Mouse (Mus musculus): Measurements from ENCODE around the gene Cadm2.

DNA sequence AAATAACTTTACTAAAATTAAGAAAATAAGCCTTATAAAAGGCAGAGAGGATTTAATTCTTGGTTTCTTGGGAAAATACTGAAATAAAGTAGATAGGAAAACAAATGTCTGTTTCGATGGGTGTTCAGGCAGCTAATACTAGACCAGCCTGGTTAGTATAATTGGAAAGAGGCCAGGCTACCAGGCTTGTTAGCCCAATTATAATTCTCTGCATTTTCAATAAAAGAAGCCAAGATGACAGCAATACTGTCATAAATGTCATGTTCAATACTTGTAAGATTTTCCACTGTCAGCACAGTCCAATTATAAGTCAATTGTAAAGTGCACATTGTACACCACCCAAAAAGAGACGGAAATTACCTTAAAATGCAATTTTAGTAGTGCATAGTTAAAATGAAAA lies 664.8 kb downstream of the Cadm2 start:
- TF ChIP-seq POLR2A (IDR thresholded peaks at IDR 0.05; ENCODE audit: control insufficient read depth, extremely low read depth, insufficient read depth, low read length, poor library complexity): no peak
- TF ChIP-seq CTCF (IDR thresholded peaks at IDR 0.05; ENCODE audit: borderline replicate concordance, control insufficient read depth, extremely low read depth, insufficient read depth, low read length, poor library complexity): no peak

Data from thymus, adult 2 months (tissue).